Mouse (Mus musculus) spleen, adult 2 months (tissue): ENCODE data around the gene Apopt1. TPM values are rescaled to one million over a fixed set of nuclear protein-coding genes. Genes with fewer than 3 reads are reported as not detected.

Source experiments
- DNase-seq, 2 experiments: peaks; one replicate each; pipeline versions ENCODE4 v3.0.0 to v3.0.0-alpha.2; 2012 to 2021; ENCODE audit warnings: low spot score in 2 of 2, low read depth in 1 of 2
- H3K27ac ChIP-seq: fragments of 200-500 bp; 2 replicates; pipeline ENCODE4 v1.5.1; 2012; ENCODE audit warnings: low read length, inconsistent platforms; ENCODE audit not compliant: insufficient read depth
- H3K27me3 ChIP-seq: fragments of 200-500 bp; 2 replicates; pipeline ENCODE4 v1.6.1; 2012; ENCODE audit warnings: mild to moderate bottlenecking, moderate library complexity, low read length, inconsistent platforms; ENCODE audit not compliant: control insufficient read depth, insufficient read depth
- H3K36me3 ChIP-seq: fragments of 200-500 bp; 2 replicates; pipeline ENCODE4 v1.6.1; 2012; ENCODE audit warnings: mild to moderate bottlenecking, low read length, inconsistent platforms; ENCODE audit not compliant: control insufficient read depth, insufficient read depth
- H3K4me1 ChIP-seq: fragments of 200-500 bp; 2 replicates; pipeline ENCODE4 v1.6.1; 2011; ENCODE audit warnings: inconsistent platforms; ENCODE audit not compliant: control insufficient read depth, insufficient read depth, insufficient read length
- H3K4me3 ChIP-seq: fragments of 200-500 bp; 2 replicates; pipeline ENCODE4 v1.5.1; 2011; ENCODE audit warnings: mild to moderate bottlenecking, inconsistent platforms; ENCODE audit not compliant: insufficient read depth, insufficient read length; ENCODE audit errors: extremely low read depth
- CTCF ChIP-seq: fragments of 200-500 bp; IDR thresholded peaks from 2 replicates; pipeline ENCODE4 v1.5.1; 2011; ENCODE audit warnings: mild to moderate bottlenecking, inconsistent platforms; ENCODE audit not compliant: insufficient read depth, insufficient read length, insufficient replicate concordance; ENCODE audit errors: extremely low read depth
- POLR2A ChIP-seq: fragments of 200-500 bp; IDR thresholded peaks from 2 replicates; pipeline ENCODE4 v1.6.1; 2011; ENCODE audit warnings: low read depth, low read length, inconsistent platforms
- WGBS: fragments of 180-500 bp; shearing (Covaris S2); methylation state at CpG from one replicate; pipeline ENCODE4 v1.1.7; 2018; 5-methylcytosine and 5-hydroxymethylcytosine counted together
- polyA plus RNA-seq: library from polyadenylated mRNA; depleted of rRNA; stranded (reverse); fragments of >200 nt; gene quantifications from 2 replicates; pipeline ENCODE4 v1.2.3, GENCODE M21; 2012; rRNA removed

Apopt1 gene
- polyA plus RNA-seq, 1 experiment: 33.3 TPM

DNA sequence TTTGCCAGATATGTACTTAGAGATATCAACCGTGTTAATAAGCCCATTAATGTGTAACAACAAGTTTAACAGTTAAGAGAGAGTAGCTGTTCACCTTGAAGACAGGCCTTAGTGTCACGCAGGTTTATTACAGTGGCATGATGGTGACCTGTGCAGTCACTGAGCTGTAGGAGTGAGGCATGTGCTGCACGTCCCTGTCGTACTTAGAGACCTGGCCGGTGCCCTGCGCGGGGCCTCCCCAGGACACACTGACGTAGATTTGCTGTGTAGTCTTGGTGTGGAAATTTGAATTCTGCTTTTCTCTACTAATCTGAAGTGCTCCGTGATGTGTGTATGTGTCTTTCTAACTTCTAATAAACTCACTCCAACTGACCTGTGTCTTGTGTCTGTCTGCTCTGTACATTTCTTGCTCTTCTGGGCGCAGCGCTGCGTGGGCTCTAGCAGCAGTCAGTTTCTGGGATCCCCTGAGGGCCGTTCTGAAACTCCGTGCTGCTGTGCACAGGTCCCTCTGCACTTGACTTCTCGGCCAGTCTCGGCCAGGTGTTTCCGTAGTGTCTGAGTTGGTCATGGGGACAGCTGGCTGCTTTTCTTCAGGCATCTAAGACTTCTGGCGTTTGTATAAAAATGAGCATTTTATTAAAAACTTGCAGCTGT is 81.6 kb downstream of the Apopt1 start:
- Histone ChIP-seq H3K27ac (no peak overlapping the region), H3K36me3 (peaks cover 43% of the 10 kb centered on the region)
- WGBS: 85% methylated on average over 18 of the region's 18 CpGs

DNA sequence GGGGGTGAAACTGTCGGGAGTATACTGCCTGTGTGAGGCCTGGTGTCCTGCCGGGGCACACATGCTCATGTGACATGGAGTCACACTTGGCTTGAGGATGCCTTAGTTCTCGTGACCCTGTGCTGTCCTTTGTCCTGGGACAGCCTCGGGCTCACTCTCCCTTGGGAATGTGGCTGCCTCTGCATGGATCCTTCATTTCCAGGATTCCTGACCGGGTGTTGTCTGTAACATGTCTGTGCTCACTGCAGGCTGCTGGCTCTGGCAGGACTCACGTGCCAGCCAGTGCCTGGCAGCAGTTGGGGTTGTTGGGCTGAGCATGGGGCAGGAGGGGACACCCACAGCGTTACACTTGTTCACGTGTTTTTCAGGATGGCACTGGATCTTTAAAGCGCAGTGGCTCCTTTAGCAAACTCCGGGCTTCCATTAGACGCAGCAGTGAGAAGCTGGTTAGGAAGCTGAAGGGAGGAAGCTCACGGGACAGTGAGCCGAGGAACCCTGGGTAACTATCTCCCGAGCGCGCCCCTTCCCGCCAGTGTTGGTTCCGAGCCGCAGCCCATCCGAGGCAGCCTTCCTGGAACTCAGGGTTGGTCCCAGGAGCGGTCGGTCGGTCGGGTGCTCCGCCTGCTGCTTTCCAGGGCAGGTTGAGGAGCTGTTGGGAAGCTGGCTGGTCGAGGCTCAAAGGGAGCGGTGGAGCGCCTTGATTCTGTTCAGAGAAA is 82.3 kb downstream of the Apopt1 start:
- H3K27ac ChIP-seq: no peak overlapping the region
- DNase-seq: no peak
- no peaks in the 10 kb centered on the region for H3K4me1 ChIP-seq
- WGBS: 93% methylated on average over 28 of the region's 28 CpGs
- H3K27me3 ChIP-seq: no peaks in the 10 kb centered on the region
- no peak overlapping the region for H3K4me3 ChIP-seq
- peaks cover 38% of the 10 kb centered on the region for H3K36me3 ChIP-seq
- TF ChIP-seq CTCF: no peak
- TF ChIP-seq POLR2A: no peak

More for the DNA sequence above, 81.6 kb downstream of the Apopt1 start:
- TF ChIP-seq POLR2A (no peak), CTCF (no peak)
- DNase-seq: no peak
- Histone ChIP-seq H3K4me1 (no peaks in the 10 kb centered on the region), H3K27me3 (no peaks in the 10 kb centered on the region), H3K4me3 (no peak overlapping the region)

DNA sequence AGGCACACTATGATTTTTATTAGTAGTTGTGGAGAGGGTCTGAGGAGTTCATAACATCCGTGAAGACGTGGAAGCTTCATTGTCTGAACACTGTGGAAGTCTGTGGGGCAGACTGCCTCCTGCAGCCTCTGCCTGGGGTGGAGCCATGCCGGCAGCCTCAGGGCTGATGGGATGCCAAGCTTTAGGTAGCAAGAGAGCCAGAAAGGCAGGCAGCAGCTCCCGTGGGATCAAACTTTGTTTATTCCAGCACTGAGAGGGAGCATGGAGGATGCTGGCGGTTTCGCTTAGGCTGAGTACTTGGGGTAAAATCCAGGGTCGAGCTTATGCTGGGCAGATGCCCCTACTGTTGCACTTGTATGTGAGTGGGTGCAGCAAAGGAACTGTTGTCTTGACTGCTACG is 84.2 kb downstream of the Apopt1 start:
- DNase-seq: no peak
- Histone ChIP-seq H3K27ac (no peak overlapping the region), H3K4me3 (no peak overlapping the region), H3K27me3 (no peaks in the 10 kb centered on the region), H3K4me1 (no peaks in the 10 kb centered on the region), H3K36me3 (peaks cover 37% of the 10 kb centered on the region)
- no peak for TF ChIP-seq POLR2A
- no peak for TF ChIP-seq CTCF
- 93% methylated on average over 8 of the region's 8 CpGs for WGBS

DNA sequence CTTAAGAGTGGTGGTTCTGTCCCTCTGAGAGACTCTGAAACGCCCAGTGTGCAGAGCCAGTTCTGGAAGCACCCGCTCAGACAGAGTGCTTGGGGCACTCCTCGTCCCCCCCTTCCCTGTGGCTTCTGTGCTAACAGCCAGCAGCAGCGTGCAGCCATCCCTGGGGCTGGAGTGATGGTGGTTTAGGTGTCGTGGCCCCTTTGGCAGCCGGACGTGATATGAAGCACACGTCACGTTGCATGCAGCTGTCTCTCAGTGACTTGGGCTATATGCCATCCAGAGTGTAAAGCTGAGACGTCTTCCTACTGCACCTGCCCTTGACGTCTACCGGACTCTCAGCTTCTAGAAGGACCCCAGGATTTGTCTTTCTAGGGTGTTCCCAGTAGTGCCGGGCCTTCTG is 85.4 kb downstream of the Apopt1 start:
- WGBS: 92% methylated on average over 13 of the region's 13 CpGs
- no peak overlapping the region for H3K27ac ChIP-seq
- no peak for DNase-seq
- peaks cover 33% of the 10 kb centered on the region for H3K36me3 ChIP-seq
- H3K27me3 ChIP-seq: no peaks in the 10 kb centered on the region
- no peaks in the 10 kb centered on the region for H3K4me1 ChIP-seq
- TF ChIP-seq CTCF: no peak
- no peak for TF ChIP-seq POLR2A
- H3K4me3 ChIP-seq: no peak overlapping the region

DNA sequence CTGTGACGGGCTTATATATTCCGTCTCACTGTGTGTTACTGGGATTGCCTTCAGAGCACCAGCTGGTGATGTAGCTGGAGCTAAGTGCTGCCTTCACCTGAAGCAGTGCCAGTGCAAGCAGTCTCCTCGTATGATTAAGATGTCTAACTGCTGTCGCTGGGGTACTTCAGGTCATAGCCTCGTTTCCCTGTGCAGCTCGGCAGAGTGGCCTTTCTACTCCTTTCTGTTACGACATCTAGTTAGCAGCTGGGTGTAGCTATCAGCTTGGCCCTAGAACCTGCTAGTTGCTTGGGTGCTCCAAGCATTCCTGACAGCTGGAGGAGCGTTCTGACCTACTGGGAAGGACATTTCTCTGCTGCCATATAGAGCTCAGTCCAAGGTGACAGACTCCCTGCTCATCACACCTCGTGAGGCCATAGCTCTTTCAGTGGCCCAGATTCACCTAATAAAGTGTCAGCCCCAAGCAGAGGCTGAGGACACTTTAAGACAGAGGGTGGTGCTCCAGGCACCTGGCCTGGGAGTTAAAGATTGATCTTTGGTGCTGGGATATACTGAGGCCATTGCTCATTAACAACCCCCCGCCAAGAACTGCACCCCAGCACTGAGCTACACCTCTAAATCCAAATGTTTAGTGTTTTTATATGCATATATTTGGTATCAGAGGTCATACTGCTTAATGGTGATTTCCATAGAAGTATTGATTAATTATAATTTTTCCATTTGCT is 87.6 kb downstream of the Apopt1 start:
- WGBS: 93% methylated on average over 10 of the region's 10 CpGs
- no peaks in the 10 kb centered on the region for H3K27me3 ChIP-seq
- peaks cover 21% of the 10 kb centered on the region for H3K36me3 ChIP-seq
- no peak for TF ChIP-seq POLR2A
- TF ChIP-seq CTCF: no peak
- no peak overlapping the region for H3K4me3 ChIP-seq
- no peak for DNase-seq
- H3K4me1 ChIP-seq: no peaks in the 10 kb centered on the region
- no peak overlapping the region for H3K27ac ChIP-seq

DNA sequence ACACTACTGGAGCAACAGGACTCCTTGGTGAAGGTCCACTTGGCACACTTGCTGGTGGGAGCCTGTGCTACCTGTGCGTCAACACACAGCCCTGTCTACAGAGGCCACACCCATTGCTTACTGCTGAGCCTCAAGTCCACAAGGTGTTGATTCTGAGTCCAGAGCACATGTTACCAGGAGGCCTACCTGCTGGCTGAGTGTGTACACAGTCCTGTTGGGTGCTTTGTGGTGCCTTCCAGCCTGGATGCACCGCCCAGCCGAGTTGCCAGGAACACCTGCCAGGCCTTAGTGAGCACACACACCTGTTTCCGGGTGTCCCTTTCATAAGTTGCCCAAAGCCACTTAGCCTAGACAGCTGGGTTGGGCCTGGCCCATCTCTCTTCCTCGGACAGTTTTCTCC is 90.5 kb downstream of the Apopt1 start:
- Histone ChIP-seq H3K4me3 (no peak overlapping the region), H3K4me1 (no peaks in the 10 kb centered on the region), H3K36me3 (peaks cover 16% of the 10 kb centered on the region), H3K27ac (no peak overlapping the region), H3K27me3 (no peaks in the 10 kb centered on the region; the same call in 1 of the 2 replicates)
- 85% methylated on average over 5 of the region's 5 CpGs for WGBS
- DNase-seq: no peak
- TF ChIP-seq POLR2A: no peak
- no peak for TF ChIP-seq CTCF

Other genes with a start within 250 kb of the Apopt1 start
- gene Gm266, start 227.4 kb upstream of the Apopt1 start, polyA plus RNA-seq: 0.64 and 2.2 TPM in 2 replicates
- gene Eif5, start 175.2 kb upstream of the Apopt1 start, polyA plus RNA-seq: 72.9 and 100 TPM in 2 replicates
- 19.8 and 21.4 TPM in 2 replicates for gene Mark3, start 138.7 kb upstream of the Apopt1 start, polyA plus RNA-seq
- gene Ckb, start 40.9 kb upstream of the Apopt1 start, polyA plus RNA-seq: 139 and 197 TPM in 2 replicates
- 40.6 and 48.1 TPM in 2 replicates for gene Trmt61a, start 35.2 kb upstream of the Apopt1 start, polyA plus RNA-seq
- gene Bag5, start within 50 bp of the Apopt1 start, polyA plus RNA-seq: 6.2 and 7.7 TPM in 2 replicates
- gene Klc1, start 45.6 kb downstream of the Apopt1 start, polyA plus RNA-seq: 43.5 and 46.4 TPM in 2 replicates
- gene Xrcc3, start 100.6 kb downstream of the Apopt1 start, polyA plus RNA-seq: 5.0 and 6.8 TPM in 2 replicates
- 13.3 and 14.7 TPM in 2 replicates for gene Zfyve21, start 100.9 kb downstream of the Apopt1 start, polyA plus RNA-seq
- gene Ppp1r13b, start 194.8 kb downstream of the Apopt1 start, polyA plus RNA-seq: 13.7 and 13.8 TPM in 2 replicates